Mouse (Mus musculus) urinary bladder, postnatal 25 days (tissue): ENCODE results near the gene Olfr1461.

Source experiments
- DNase-seq: peaks from one replicate; pipeline ENCODE4 v3.0.0; 2022; ENCODE audit warnings: low spot score

Gene Olfr1461

GRCm38 (mm10) chr19:13162700-13163099 is at the start of gene Olfr1461:
Gene Olfr1461 (plus strand): TSS chr19:13163000.
- DNase-seq: no peak

- DNase-seq: no peak
Measured at GRCm38 (mm10) chr19:13149449-13149848, 13.4 kb upstream of the Olfr1461 start, which contains the start of gene Olfr1459. Gene Olfr1459 (minus strand): TSS chr19:13149549.

GRCm38 (mm10) chr19:13185434-13185833 is 22.6 kb downstream of the Olfr1461 start, which contains the start of gene Olfr1462:
Gene Olfr1462 (plus strand): TSS chr19:13185734.
- no peak for DNase-seq
